Mouse (Mus musculus): ENCODE measurements at regions not wholly inside any gene's neighbourhood (a gene's known extent, or its start where the extent isn't known, plus 50 kb on each side); places are given as distances from the start of the nearest gene placed in this dataset.

- CTCF ChIA-PET, result no interaction called here
These were observed 285.0 kb downstream of the Rngtt start for GRCm38 (mm10) chr4:33594997-33595657.

- CTCF ChIA-PET, result no interaction called here
These were observed 285.7 kb downstream of the Rngtt start for GRCm38 (mm10) chr4:33595763-33596162.

- CTCF ChIA-PET, result no interaction called here
These were observed 289.9 kb downstream of the Rngtt start for GRCm38 (mm10) chr4:33599966-33600365.

- CTCF ChIA-PET, result no interaction called here
These were observed 290.7 kb downstream of the Rngtt start for GRCm38 (mm10) chr4:33600805-33601204.

- CTCF ChIA-PET, result no interaction called here
These were observed 294.5 kb downstream of the Rngtt start for GRCm38 (mm10) chr4:33604636-33605035.

GRCm38 (mm10) chr4:33639821-33640575, 284.4 kb upstream of the Cnr1 start:
- CTCF ChIA-PET, result no interaction called here

GRCm38 (mm10) chr4:33640576-33641255, 283.7 kb upstream of the Cnr1 start:
- CTCF ChIA-PET, result no interaction called here

- CTCF ChIA-PET, result no interaction called here
These were observed 282.5 kb upstream of the Cnr1 start for GRCm38 (mm10) chr4:33641883-33642282.

GRCm38 (mm10) chr4:33642526-33642925, 281.9 kb upstream of the Cnr1 start:
- CTCF ChIA-PET, result no interaction called here

GRCm38 (mm10) chr4:33645217-33645616, 279.2 kb upstream of the Cnr1 start:
- CTCF ChIA-PET, result no interaction called here

GRCm38 (mm10) chr4:33651292-33651691, 273.1 kb upstream of the Cnr1 start:
- CTCF ChIA-PET, result no interaction called here

- CTCF ChIA-PET, result no interaction called here
These were observed 264.6 kb upstream of the Cnr1 start for GRCm38 (mm10) chr4:33659766-33660165.

- CTCF ChIA-PET, result no interaction called here
These were observed 263.8 kb upstream of the Cnr1 start for GRCm38 (mm10) chr4:33660553-33660952.

GRCm38 (mm10) chr4:33661862-33662261, 262.5 kb upstream of the Cnr1 start:
- CTCF ChIA-PET, result no interaction called here

- CTCF ChIA-PET, result no interaction called here
These were observed 261.4 kb upstream of the Cnr1 start for GRCm38 (mm10) chr4:33662965-33663364.

GRCm38 (mm10) chr4:33663616-33664473, 260.5 kb upstream of the Cnr1 start:
- CTCF ChIA-PET, result no interaction called here

- CTCF ChIA-PET, result no interaction called here
These were observed 259.9 kb upstream of the Cnr1 start for GRCm38 (mm10) chr4:33664474-33664822.

- CTCF ChIA-PET, result no interaction called here
These were observed 259.0 kb upstream of the Cnr1 start for GRCm38 (mm10) chr4:33665250-33665873.

- CTCF ChIA-PET, result no interaction called here
These were observed 256.0 kb upstream of the Cnr1 start for GRCm38 (mm10) chr4:33668431-33668830.

GRCm38 (mm10) chr4:33675044-33675443, 249.3 kb upstream of the Cnr1 start:
- CTCF ChIA-PET, result no interaction called here

GRCm38 (mm10) chr4:33679351-33679750, 245.0 kb upstream of the Cnr1 start:
- CTCF ChIA-PET, result no interaction called here

GRCm38 (mm10) chr4:33686135-33686534, 238.3 kb upstream of the Cnr1 start:
- CTCF ChIA-PET, result no interaction called here
